Mouse (Mus musculus) kidney, adult 18-20 months (tissue): ENCODE results near the gene Eif3l.
"Not testable (repeated sequence)": the region's sequence is repeated elsewhere in the genome, so short reads cannot be mapped to it uniquely, and the experiment has no call there.

Experiments
- DNase-seq: peaks from one replicate; pipeline ENCODE4 v3.0.0; 2021

Gene Eif3l

GRCm38 (mm10) chr15:79074913-79075532 lies at the start of gene Eif3l:
TSS of gene Eif3l (plus strand) at chr15:79075179.
- peak; percentile 88 for DNase-seq

GRCm38 (mm10) chr15:79025687-79026308 lies 49.2 kb upstream of the Eif3l start:
- peak; percentile 53 for DNase-seq

- peak; percentile 82 for DNase-seq
Observed at GRCm38 (mm10) chr15:79026511-79027290, 48.3 kb upstream of the Eif3l start.

- DNase-seq, result peak; percentile 53
Observed at GRCm38 (mm10) chr15:79027291-79028205, 47.4 kb upstream of the Eif3l start.

- DNase-seq, result peak; percentile 94
Observed at GRCm38 (mm10) chr15:79028237-79028738, 46.7 kb upstream of the Eif3l start, which contains the start of gene H1f0. TSS of gene H1f0 (plus strand) at chr15:79028450.

- DNase-seq, result no peak
Observed at GRCm38 (mm10) chr15:79028823-79029484, 46.0 kb upstream of the Eif3l start.

GRCm38 (mm10) chr15:79029519-79030241 lies 45.3 kb upstream of the Eif3l start:
- DNase-seq, result peak; percentile 30

- peak; percentile 93 for DNase-seq
Observed at GRCm38 (mm10) chr15:79030551-79031435, 44.2 kb upstream of the Eif3l start.

- DNase-seq, result not testable (repeated sequence)
Observed at GRCm38 (mm10) chr15:79031908-79032307, 43.1 kb upstream of the Eif3l start.

- DNase-seq, result peak; percentile 85
Observed at GRCm38 (mm10) chr15:79037913-79038328, 37.1 kb upstream of the Eif3l start.

GRCm38 (mm10) chr15:79038331-79038730 lies 36.6 kb upstream of the Eif3l start:
- DNase-seq, result no peak

- peak; percentile 88 for DNase-seq
Observed at GRCm38 (mm10) chr15:79038853-79039252, 36.1 kb upstream of the Eif3l start.

GRCm38 (mm10) chr15:79040501-79041416 lies 34.2 kb upstream of the Eif3l start:
- DNase-seq, result peak; percentile 37

GRCm38 (mm10) chr15:79041585-79041984 lies 33.4 kb upstream of the Eif3l start, which contains the start of gene Galr3:
TSS of gene Galr3 (plus strand) at chr15:79041885.
- DNase-seq, result no peak

- peak; percentile 46 for DNase-seq
Observed at GRCm38 (mm10) chr15:79042721-79043491, 32.1 kb upstream of the Eif3l start.

- no peak for DNase-seq
Observed at GRCm38 (mm10) chr15:79044837-79045236, 30.1 kb upstream of the Eif3l start.

- DNase-seq, result no peak
Observed at GRCm38 (mm10) chr15:79048186-79048585, 26.8 kb upstream of the Eif3l start.
